Mouse (Mus musculus) olfactory bulb, adult 2 months (tissue): ENCODE measurements around the gene Sh3rf3. TPM values are rescaled to one million over a fixed set of nuclear protein-coding genes. Genes with fewer than 3 reads are reported as not detected.

ENCODE experiments used
- H3K27ac ChIP-seq: fragments of 200-500 bp; 2 replicates; pipeline ENCODE4 v1.5.1; 2012; ENCODE audit warnings: low read depth, low read length; ENCODE audit not compliant: insufficient read depth
- H3K4me1 ChIP-seq: fragments of 200-500 bp; 2 replicates; pipeline ENCODE4 v1.6.1; 2012; ENCODE audit warnings: low read length; ENCODE audit not compliant: control insufficient read depth, insufficient read depth
- H3K4me3 ChIP-seq: fragments of 200-500 bp; 2 replicates; pipeline ENCODE4 v1.5.1; 2012; ENCODE audit warnings: mild to moderate bottlenecking, low read depth, low read length, moderate library complexity; ENCODE audit not compliant: insufficient read depth
- CTCF ChIP-seq: fragments of 200-500 bp; IDR thresholded peaks from 2 replicates; pipeline ENCODE4 v1.5.1; 2012; ENCODE audit warnings: low read depth, mild to moderate bottlenecking, low read length, moderate library complexity; ENCODE audit not compliant: insufficient read depth
- POLR2A ChIP-seq: fragments of 200-500 bp; IDR thresholded peaks from 2 replicates; pipeline ENCODE4 v1.6.1; 2012; ENCODE audit warnings: mild to moderate bottlenecking, low read depth, low read length, moderate library complexity; ENCODE audit not compliant: insufficient read depth
- WGBS: fragments of 180-500 bp; shearing (Covaris S2); methylation state at CpG from one replicate; pipeline ENCODE4 v1.1.7; 2018; 5-methylcytosine and 5-hydroxymethylcytosine counted together
- polyA plus RNA-seq: library from polyadenylated mRNA; stranded (reverse); fragments of >200 nt; gene quantifications from 2 replicates; pipeline ENCODE4 v1.2.4, GENCODE M21; 2012; ENCODE audit warnings: low replicate concordance; ENCODE audit not compliant: missing spikeins, insufficient read depth, insufficient read length

Gene Sh3rf3
- polyA plus RNA-seq, 1 experiment, result not detected

DNA sequence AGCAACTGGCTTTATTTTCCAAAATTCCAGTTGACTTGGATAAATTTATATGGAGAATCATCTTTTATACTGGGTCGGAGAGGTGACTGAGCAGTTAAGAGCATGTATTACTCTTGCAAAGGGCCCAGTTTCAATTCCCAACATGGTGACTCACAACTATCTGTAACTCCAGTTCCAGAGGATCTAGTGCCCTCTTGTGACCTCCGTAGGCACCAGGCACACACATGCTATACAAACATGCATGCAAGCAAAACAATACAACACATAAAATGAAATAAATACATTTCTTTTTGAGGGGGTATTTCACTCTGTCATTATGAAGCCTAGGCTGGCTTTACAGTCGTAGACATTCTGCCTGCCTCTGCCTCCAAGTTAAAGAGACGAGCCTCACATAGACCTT, 237.3 kb downstream of the Sh3rf3 start:
- no peak overlapping the region for H3K27ac ChIP-seq
- H3K4me3 ChIP-seq, result no peak overlapping the region
- no peak for TF ChIP-seq POLR2A
- no peak for TF ChIP-seq CTCF
- no peaks in the 10 kb centered on the region for H3K4me1 ChIP-seq
- WGBS, result 92% methylated on average over 4 of the region's 4 CpGs

DNA sequence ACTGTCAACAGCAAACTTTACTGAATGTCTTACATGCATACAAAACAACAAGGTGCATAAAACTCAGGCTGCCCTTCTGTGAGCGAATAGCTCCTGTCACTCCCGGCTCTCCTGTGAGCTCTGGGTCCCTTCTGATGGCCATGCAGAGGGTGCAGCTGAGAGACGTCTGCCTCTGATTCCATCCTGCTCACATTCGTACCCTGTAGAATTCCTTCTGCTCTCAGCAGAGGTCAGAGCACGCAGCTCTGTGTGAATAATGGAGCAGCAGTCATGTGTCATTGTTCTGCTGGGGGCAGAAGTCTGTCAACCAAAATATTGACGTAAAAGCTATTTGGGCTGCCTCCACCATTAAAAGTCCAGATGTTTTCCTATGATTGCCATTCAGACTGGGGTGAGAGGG, 243.1 kb downstream of the Sh3rf3 start:
- 75% methylated on average over 6 of the region's 6 CpGs for WGBS
- no peak for TF ChIP-seq POLR2A
- no peak for TF ChIP-seq CTCF
- no peaks in the 10 kb centered on the region for H3K4me1 ChIP-seq

DNA sequence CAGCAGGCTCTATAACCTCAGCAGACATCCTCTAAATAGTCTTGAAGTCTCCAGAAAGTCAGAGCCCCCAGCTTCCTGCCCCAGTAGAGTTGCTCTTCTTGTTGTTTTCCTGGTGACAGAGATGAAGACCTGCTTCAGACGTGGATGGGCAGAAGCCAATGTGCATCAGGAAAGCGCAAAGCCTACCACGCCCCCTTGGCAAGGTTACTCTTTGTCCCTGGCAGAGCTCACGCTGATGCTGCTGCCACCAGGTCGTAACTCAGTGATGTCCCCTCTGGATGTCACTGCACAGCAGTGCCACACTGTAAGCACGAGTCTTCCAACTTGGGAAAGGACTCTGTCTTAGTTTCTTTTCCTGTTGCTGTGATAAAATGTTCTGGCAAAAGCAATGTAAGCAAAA, 253.6 kb downstream of the Sh3rf3 start:
- TF ChIP-seq CTCF, result no peak
- TF ChIP-seq POLR2A, result no peak
- no peaks in the 10 kb centered on the region for H3K4me1 ChIP-seq
- 69% methylated on average over 6 of the region's 6 CpGs for WGBS
- no peak overlapping the region for H3K4me3 ChIP-seq
- no peak overlapping the region for H3K27ac ChIP-seq

More for the DNA sequence above, 243.1 kb downstream of the Sh3rf3 start:
- Histone ChIP-seq H3K27ac (no peak overlapping the region), H3K4me3 (no peak overlapping the region)

DNA sequence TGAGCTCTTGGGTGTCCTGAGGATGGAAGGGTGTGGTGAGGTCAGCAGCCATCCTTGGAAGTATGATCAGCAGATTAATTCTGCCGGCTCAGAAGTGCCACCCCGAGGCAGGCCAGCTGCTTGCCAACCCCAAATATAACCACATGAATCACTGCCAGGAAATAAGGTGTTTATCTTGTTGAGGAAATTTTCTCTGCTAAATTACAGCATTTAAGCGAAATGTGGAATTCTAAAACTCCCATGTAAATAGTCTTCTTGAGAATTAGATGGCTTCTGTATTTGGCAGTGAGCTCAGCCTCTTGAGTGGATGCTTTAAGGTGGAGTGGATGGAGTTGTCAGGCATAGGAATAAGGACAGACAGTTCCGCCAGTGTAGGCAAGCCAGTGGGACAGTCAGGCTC, 259.7 kb downstream of the Sh3rf3 start:
- WGBS, result 27% methylated on average over 4 of the region's 4 CpGs
- no peak overlapping the region for H3K4me3 ChIP-seq
- H3K27ac ChIP-seq, result no peak overlapping the region
- TF ChIP-seq CTCF, result no peak
- no peak for TF ChIP-seq POLR2A
- H3K4me1 ChIP-seq, result peaks cover 7% of the 10 kb centered on the region

DNA sequence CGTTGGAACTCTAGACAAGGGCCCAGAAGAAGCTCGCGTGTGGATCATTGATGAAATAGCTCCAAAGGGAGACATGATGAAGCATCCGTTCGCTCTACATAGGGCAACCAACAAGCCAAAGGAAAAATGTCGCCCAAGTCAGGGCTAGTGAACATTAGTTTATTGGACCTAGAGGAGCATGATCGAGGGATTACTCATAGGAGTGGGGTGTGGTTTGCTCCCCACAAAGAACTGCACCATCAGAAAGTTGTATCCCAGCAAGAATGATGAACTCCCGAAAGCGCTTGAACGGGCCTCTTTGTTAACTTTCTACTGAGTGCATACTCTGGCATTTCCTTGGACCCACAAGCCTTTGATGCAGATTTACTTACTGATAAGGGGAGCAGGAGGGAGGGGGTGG, 263.5 kb downstream of the Sh3rf3 start:
- no peak for TF ChIP-seq POLR2A
- TF ChIP-seq CTCF, result no peak
- peaks cover 10% of the 10 kb centered on the region for H3K4me1 ChIP-seq
- H3K27ac ChIP-seq, result no peak overlapping the region
- no peak overlapping the region for H3K4me3 ChIP-seq
- 96% methylated on average over 10 of the region's 10 CpGs for WGBS

DNA sequence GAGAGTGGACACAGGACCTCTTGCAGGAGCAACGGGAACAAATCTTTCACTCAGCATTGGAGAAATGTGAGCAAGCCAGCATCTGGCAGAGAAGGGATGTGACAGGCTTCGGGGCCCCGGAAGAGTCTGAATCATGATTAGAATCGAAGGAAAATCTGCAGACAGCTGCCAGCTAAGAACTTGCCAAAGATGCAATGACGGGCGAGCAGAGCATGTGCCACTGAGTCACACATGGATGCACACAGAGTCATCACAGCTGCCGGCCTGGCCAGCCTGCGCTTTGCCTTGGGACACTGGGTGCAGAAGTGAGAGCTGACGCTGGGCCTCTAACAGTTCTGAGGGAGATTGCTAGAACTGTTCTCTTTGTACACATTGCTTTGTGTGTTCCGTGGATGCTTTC, 264.8 kb downstream of the Sh3rf3 start:
- H3K4me3 ChIP-seq, result no peak overlapping the region
- peaks cover 3% of the 10 kb centered on the region; the same call in 1 of the 2 replicates for H3K4me1 ChIP-seq
- WGBS, result 54% methylated on average over 10 of the region's 10 CpGs
- TF ChIP-seq CTCF, result no peak
- no peak for TF ChIP-seq POLR2A
- H3K27ac ChIP-seq, result no peak overlapping the region

DNA sequence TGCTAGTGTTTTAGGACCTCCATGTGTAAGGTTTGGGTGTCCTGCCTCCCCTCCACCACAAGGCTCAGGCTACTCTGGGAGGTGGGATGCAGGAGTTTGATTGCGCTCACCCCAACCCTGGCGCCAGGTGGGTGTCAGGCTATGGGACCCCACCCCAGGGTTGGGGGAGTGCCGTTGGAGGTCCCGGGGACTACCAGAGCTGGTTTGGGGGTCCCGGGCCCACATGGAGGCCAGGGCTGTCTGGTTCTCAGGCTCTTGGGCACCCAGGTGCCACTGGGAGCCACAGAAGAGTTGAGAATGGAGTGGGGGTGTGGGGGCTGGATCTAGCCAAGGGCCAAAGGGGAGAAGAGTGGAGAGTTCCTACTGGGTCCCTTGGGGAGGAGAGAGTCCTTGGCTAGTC, 272.4 kb downstream of the Sh3rf3 start:
- TF ChIP-seq CTCF, result no peak
- TF ChIP-seq POLR2A, result no peak
- WGBS, result 92% methylated on average over 5 of the region's 5 CpGs
- Histone ChIP-seq H3K4me1 (0 out of 2 replicates have a peak, but pooled peaks cover 4% of the 10 kb centered on the region), H3K4me3 (no peak overlapping the region), H3K27ac (no peak overlapping the region)

DNA sequence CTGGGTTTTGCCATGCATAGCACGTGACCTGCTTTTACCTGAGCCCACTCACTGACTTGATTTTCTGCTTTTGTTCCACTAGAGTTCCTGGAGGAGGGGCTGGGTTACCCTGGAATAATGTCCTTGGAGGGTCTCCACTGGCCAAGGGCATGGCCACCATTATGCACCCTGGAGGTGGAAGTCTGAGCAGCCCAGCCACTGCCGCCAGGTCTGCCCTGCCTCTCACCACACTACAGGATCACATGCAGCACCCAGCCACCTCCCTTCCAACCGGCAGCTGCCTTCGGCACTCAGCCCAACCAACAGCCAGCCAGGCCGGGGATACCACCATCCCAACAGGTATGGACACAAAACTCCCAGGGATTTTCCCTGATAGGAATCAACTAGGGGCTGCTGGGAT, 273.4 kb downstream of the Sh3rf3 start:
- 0 out of 2 replicates have a peak, but pooled peaks cover 4% of the 10 kb centered on the region for H3K4me1 ChIP-seq
- WGBS, result 97% methylated on average over 5 of the region's 5 CpGs
- no peak overlapping the region for H3K4me3 ChIP-seq
- H3K27ac ChIP-seq, result no peak overlapping the region
- TF ChIP-seq CTCF (no peak), POLR2A (no peak)

DNA sequence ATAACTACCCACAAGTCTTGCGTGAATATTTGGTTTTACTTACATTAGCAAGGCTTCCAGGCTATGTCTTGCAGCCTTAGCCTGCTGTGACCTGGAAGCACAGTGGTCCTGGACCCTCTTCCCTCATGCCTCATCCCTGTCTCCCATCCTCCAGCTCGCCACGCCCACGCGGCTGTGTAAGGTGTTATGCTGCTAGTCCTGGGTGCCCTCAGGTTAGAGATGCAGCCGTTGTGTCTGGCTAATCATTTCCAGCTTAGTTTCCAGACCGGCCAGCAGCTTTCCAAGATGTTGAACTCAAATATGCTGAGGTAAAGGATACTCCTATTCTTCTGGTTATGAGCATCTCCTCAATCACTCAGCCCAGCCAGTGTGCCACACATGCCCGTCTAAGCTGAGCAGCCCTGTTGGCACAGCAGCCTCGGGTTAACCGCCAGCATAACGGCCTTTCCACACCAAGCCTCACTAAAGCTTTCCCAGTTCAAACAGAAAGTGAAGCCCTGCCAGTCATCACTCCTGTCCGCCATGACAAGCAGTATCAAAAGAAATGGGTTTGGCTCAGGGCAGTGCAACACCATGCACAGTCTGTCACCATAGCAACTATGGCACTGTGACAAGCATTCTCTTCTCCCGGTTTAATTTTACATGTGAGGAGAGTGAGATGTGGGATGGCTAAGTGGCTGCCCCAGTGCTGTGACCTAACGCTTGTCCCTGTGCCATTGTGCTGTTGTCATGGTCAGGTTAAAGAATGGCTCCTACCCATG, 276.9 kb downstream of the Sh3rf3 start:
- Histone ChIP-seq H3K27ac (no peak overlapping the region), H3K4me3 (no peak overlapping the region), H3K4me1 (peaks cover 7% of the 10 kb centered on the region; the same call in 1 of the 2 replicates)
- TF ChIP-seq CTCF, result no peak
- no peak for TF ChIP-seq POLR2A
- 51% methylated on average over 14 of the region's 14 CpGs for WGBS
